Mouse (Mus musculus): ENCODE results near the gene Selenow.
A peak's percentile ranks its signal among the peaks of the same experiment; 100 is the strongest.
"Not testable (repeated sequence)": the region's sequence is repeated elsewhere in the genome, so short reads cannot be mapped to it uniquely, and the experiment has no call there.

Selenow gene

GRCm38 (mm10) chr7:15945721-15946536, 23.7 kb upstream of the Selenow start, which contains the start of gene Nop53:
Nop53 (minus strand) TSS chr7:15946074.
- DNase-seq (ENCODE audit: low spot score), result peak; percentile 96

DNA sequence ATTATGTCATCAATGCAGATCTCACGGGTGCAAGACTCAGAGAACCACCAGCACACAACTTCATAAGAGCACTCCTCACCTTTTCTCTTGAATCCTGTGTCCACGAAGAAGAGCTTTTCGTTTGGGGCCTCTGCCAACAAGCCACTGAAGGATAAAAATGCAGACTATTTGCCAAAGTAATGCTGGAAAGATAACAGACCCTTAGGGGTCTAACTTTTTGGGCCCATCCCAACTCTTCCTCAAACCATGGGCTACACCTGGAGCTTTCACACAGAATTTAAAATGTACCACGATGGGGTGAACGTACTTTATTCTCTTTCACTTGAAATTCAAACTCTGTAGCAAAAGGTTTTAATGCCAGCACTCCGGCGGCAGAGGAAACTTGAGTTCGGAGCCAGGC, 23.0 kb upstream of the Selenow start:
- DNase-seq (ENCODE audit: low spot score), result no peak

DNA sequence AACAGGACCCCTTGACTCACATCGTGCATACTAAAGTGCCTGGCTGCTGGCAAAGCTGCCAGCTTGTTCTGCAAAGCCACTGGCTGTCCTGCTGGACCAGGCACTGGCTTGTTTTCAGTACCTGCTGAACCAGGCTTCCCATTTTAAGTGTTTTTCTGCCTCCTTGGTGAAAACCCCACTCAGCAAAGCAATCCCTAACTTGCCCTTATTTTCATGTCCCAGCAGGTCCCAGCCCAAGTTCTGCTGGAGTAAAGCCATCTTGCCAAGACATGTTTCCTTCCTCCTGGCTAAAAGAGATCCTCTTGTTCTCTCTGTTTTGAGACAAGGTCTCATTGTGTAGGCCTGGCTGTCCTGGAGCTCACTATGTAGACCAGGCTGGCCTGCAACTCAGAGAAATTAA, 22.1 kb upstream of the Selenow start:
- DNase-seq (ENCODE audit: low spot score), result no peak

DNA sequence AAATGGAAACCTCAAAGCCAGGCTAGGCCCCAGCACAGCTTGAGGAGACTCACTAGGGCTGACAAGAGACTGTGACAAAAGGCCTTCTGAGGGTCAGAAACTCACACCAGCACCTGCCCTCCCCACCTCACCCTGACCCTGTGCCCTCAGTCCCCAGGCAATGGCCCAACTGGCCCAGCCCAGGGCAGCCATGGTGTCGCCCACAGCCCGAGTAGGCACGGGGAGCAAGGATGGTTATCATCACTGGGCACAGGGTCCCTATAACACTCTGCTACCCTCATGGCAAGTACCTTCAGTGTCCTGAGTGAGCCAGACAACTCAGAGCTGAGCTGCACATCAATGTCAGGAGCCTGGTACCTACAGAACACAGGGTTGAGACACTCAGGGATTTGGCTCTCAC, 16.4 kb upstream of the Selenow start:
- DNase-seq (ENCODE audit: low spot score), result no peak

DNA sequence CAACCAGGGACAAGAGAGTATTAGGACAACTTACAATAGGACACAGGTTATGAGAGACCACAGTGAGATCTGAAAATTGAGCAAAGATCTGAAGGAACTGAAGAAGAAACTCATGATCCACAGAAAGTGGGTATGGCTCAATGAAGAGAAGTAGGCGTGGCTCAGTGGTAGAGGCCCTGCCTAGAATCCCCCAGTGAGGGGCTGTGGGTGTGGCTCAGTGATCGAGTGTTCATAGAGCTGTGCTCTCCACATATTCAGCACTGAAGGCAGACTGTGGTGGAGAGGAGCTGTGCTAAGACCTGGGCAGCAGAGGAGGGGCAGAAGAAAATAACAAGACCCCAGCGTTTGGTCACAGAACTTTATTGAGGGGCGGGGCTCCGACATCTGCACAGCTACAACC, 15.3 kb upstream of the Selenow start:
- DNase-seq (ENCODE audit: low spot score), result no peak

GRCm38 (mm10) chr7:15933437-15934359, 11.5 kb upstream of the Selenow start:
- no peak for DNase-seq (ENCODE audit: low spot score)

DNA sequence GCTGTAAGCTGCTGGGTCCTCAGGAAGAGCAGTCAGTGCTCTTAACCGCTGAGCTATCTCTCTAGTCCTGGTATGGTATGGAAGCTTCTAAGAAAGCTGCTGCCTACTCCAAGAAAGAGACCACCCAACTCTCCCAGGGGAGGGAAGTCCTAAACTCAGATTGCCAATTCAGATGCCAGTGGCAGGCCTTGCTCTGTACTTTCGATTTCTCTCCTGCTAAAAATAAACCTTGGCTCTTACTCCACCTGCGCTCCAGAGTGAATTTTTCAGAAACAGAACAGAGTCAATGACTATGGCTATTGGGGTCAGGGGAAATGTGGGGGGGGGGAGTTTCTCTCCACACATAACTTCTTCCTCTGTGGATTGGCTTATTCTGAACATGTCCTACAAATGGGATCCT, 9.4 kb upstream of the Selenow start:
- no peak for DNase-seq (ENCODE audit: low spot score)

DNA sequence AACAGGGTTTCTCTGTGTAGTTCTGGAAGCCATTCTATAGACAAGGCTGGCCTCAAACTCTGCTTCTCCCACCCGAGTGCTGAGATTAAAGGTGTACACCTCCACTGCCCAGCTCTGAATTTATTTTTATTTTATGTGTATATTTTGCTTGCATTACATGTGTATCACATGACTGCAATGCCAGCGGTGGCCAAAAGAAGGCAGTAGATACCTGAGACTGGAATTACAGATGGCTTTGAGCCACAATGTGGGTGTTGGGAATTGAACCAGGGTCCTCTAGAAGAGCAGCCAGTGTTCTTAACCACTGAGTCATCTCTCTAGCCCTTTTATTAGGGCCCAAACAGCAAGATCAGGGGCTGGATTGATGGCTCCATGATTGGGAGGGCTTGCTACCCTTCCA, 8.3 kb upstream of the Selenow start:
- no peak for DNase-seq (ENCODE audit: low spot score)

DNA sequence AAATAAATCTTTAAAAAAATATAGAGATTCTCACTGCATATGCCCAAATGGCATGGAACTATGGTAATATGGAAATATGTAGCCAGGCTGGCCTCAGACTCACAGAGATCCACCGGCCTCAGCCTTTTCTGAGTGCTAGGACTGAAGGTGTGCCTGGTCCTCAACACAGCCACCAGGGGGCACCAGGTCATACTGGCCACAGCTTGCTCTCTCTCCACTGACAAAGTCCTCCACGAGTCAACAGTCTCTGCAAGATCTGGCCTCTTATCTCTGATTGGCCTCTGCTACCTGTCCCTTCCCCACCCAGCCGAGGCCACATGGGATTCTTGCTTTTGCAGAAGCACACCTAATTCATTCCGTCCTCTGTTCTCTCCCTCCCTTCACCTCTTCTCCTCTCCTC, 7.7 kb upstream of the Selenow start:
- peak; percentile 77 for DNase-seq (ENCODE audit: low spot score)

DNA sequence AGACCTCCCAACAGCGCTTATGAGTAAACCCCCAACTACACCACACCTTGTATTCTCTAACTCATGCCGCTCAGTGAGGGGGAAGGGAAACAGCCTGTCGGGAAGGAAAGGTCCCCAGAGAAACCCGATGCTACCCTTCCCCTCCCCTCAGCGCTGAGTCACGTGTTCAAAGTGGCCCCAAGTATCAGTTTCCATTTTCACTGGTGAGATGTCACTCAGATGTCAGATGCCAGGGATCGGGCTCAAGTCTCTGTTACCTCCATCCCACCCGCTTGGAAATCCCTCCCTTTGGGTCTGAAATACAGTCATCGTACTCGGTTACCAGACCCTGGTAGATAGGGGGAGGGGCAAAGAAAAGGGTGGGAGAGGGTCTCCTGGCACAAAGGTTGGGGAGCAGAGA, 406 bp downstream of the Selenow start:
- DNase-seq (ENCODE audit: low spot score), result peak; percentile 64

GRCm38 (mm10) chr7:15920645-15921190, 1.5 kb downstream of the Selenow start:
- DNase-seq (ENCODE audit: low spot score), result no peak

DNA sequence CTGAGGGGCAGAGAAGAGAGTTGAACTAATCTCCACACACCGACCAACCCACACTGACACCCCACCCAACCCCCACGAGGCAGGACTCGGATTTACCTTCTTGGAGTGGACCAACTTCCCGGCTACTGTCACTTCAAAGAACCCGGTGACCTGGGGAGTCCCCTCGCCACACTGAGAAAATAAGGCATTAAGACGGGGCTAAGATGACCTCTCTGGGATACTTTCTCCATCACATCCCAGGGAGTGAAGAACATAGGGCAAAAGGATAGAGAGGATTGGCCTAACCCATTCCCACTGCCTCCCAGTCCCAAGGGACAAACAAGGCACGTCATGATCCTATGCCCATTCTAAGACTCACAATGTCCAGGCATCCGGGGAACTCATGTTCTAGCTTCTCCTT, 2.3 kb downstream of the Selenow start:
- no peak for DNase-seq (ENCODE audit: low spot score)

GRCm38 (mm10) chr7:15918371-15918770, 3.8 kb downstream of the Selenow start:
- no peak for DNase-seq (ENCODE audit: low spot score)

DNA sequence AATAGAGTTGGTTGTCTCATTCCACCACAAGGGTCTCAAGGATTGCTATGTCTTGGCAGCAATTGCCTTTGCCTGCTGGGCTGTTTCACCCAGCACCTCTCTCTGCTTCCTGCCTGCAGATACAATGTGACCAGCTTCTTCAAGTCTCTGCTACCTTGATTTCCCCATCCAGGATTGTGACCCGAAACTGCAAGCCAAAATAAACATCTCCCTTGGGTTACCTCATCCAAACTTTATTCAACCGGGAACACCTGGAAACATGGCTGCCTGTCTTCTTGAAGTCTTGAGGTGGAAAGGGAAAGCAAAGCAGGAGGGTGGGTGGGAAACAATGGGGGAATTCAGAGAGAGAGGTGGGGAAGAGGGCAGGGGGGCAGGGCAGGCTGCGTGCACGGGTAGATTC, 5.2 kb downstream of the Selenow start:
- no peak for DNase-seq (ENCODE audit: low spot score)

DNA sequence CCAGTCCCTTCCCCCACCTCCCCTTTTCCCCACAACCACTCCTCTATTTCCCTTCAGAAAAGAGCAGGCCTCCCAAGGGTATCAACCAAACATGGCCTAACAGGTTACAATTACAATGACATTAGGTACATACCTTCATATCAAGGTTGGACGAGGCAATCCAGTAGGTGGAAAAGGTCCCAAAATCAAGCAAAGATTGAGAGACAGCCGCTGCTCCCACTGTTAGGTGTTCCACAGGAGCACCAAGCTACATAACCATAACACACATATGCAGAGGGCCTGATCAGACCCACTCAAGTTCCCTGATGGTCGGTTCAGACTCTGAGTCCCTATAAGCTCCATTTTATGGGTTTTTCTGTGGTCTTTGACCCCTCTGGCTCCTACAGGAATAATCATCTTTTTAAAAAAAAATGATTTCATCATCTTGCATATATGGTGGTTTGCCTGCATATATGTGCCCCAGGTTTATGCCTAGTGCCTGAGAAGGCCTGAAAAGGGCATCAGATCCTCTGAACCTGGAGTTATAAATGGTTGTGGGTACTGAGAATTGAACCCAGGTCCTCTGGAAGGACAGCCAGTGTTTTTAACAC, 6.0 kb downstream of the Selenow start:
- DNase-seq (ENCODE audit: low spot score), result no peak

DNA sequence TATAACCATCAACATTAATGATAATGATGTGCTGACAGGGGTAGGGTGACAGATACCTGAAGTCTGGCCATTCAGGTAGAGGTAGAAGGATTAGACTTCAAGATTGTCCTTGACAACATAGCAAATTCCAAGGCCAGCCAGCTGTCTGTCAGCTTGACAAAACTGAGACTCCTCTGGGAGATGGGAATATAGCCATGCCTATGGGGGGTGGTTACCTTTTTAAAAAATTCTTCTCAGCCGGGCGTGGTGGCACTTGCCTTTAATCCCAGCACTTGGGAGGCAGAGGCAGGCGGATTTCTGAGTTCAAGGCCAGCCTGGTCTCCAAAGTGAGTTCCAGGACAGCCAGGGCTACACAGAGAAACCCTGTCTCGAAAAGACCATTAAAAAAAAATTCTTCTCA, 6.5 kb downstream of the Selenow start:
- DNase-seq (ENCODE audit: low spot score), result not testable (repeated sequence)

DNA sequence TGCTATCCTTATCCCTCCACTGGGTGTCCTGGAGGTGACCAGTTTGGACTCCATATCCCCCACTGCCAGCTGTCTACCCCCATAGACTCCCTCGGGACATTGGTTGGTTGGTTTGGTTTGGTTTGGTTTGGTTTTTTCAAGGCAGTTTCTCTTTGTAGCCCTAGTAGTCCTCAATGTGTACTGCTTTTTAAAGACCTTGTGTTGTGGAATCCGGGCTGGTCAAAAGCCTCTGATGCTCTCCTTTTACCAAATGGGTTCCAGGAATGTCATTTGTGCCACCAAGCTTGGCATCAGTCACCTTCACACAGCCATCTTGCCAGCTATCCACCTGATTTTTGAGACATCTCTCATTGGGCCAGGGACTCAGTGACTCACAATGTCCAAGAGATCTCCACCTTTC, 7.5 kb downstream of the Selenow start:
- no peak for DNase-seq (ENCODE audit: low spot score)

GRCm38 (mm10) chr7:15914252-15914651, 8.0 kb downstream of the Selenow start:
- peak; percentile 74 for DNase-seq (ENCODE audit: low spot score)

GRCm38 (mm10) chr7:15912183-15912582, 10.0 kb downstream of the Selenow start:
- DNase-seq (ENCODE audit: low spot score), result peak; percentile 98

GRCm38 (mm10) chr7:15910521-15910920, 11.7 kb downstream of the Selenow start:
- no peak for DNase-seq (ENCODE audit: low spot score)

DNA sequence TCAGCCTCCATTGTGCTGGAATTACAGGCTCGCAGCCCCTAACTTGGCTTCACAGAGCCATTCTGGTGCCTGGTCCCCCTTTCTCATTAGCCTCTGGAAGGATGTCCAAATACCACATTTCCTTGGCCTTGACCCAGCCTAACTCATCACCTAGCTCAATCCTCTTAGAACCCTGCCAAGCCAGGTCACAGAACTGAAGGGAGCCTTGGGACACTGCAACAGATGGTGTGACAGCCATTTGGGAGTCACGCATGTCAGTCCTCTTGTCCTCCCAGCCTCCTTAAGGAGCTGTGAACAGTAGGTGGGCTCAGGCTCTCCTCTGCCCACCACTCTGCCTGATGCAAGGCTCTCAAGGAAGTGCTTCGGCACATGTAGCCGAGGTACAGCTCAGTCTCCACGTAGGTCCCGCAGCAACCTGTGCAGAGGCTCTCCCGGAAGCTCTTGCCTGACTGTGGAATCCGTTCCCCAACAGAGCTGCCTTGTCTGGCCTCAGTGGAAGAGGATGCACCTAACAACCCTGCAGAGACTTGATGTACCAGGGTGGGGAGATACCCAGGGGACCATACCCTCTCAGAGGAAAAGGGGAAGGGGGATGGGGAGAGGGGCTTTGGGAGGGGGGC, 14.1 kb downstream of the Selenow start:
- no peak for DNase-seq (ENCODE audit: low spot score)

DNA sequence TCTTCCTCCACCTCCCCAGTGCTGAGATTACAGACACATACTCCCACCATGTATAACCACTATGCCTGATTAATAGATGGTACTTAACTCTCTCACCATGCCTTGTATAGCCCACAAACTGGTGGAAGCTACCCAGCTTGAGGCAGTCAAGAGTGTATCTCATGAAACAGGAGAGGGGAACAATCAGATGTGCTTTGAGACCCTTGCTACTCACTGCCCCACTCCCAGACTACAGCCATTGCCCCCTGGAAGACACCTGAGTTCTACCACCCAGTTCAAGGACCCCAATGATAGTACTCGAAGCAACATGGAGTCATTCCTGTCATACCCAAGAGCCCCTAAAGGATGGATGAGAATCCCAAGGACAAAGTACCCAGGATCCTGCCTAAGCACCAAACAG, 15.6 kb downstream of the Selenow start:
- DNase-seq (ENCODE audit: low spot score), result no peak

Measured in retina, embryonic 14.5 days (tissue).